Mouse (Mus musculus): Measurements from ENCODE around the gene Hic1.

The Hic1 gene

GRCm38 (mm10) chr11:75169405-75170080, at the start of gene Hic1:
Hic1 (minus strand) TSS chr11:75169519.
- no peak for DNase-seq (ENCODE audit: low read depth, low spot score)

DNA sequence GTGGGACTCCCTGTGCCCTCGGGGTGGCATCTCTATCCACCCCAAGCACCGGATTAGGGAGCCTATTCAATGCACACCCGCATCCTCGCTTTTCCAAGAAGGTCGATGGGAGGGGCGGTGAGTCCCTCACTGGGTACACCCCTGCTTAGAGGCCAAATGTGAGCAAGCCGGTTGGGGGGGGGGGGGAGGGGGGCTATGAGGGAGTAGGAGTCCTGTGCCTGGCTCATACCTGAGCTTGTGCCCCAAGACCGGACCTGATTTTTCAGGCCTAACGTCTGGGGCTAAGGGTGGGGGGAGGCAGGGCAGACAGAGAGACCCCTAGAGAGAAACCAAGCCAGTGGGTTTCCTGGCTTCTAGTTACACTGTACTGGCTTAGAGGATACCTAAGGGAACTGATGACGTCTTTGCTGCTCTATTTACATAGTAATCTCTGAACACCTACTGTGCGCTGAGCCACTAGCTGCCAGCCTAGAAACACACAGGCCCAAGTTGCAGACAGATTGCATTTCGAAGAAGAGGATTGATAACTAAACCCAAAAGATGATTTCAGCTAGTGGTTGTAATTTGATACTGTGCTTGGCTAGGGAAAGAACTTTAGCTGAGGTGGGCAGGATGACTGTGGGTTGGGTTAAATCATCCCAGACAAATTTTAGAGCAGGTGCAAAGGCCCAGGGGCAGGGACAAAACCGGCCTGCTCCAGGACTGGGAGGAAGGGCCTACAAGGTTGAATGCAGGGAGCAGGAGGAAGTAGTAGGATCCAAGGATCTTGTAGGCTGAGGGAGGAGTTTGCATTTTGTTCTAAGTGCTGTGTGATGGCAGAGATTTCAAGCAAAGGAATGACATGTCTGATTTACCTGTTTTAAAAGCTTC, 45.0 kb upstream of the Hic1 start:
- no peak for DNase-seq (ENCODE audit: low read depth, low spot score)

- DNase-seq (ENCODE audit: low read depth, low spot score): no peak
Observed at GRCm38 (mm10) chr11:75213372-75214080, 44.2 kb upstream of the Hic1 start.

- no peak for DNase-seq (ENCODE audit: low read depth, low spot score)
Observed at GRCm38 (mm10) chr11:75212876-75213275, 43.6 kb upstream of the Hic1 start.

DNA sequence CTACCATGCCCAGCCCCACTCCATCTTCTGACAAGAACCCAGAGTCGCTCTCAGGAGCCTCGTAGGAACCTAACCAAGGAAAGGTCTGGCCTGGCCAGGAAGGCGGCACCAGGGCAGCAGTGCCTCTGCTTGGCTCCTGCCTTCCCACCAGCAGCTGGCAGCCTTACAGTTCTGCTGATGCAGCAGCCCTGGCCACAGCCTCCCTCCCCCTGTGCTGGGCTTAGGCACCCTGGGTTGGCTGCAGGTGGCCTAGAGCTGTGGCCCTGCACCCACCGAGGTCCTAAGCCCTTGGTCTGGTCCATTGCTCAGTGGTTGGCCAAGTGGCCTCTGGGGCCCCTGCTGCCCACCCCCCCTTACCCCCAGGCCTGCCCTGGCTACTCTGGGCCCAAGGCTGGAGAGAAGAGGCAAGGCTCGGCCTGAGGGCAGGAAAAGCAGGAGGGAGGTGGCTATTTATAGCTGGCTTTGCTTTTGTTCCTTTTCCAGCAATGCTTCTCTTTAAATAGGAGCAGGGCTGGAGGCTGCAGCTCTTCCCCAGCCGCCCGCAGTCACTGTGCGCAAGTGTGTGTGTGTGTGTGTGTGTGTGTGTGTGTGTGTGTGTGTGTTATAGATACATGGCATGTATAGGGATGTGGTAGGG, 42.8 kb upstream of the Hic1 start:
- DNase-seq (ENCODE audit: low read depth, low spot score): no peak

- DNase-seq (ENCODE audit: low read depth, low spot score): no peak
Observed at GRCm38 (mm10) chr11:75210755-75211154, 41.4 kb upstream of the Hic1 start.

GRCm38 (mm10) chr11:75210093-75210492, 40.8 kb upstream of the Hic1 start:
- no peak for DNase-seq (ENCODE audit: low read depth, low spot score)

DNA sequence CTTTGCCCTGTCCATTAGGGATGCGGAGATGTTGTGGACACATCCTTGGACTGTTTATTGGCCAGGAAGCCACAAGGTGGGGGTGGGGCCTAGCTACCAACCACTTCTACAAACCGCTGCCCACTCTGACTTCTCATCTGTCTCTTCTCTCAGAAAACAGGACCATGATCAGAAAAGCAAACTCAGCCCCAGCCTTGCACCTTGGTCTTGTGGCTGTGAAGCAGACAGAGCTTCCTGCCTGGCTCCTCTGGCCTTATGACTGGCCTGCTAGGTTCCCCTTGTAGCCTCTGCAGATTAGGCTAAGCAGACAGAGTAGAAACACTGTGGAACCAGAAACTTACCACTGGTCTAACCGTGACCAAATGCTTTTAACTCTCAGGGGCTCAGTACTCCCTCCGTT, 40.0 kb upstream of the Hic1 start:
- no peak for DNase-seq (ENCODE audit: low read depth, low spot score)

DNA sequence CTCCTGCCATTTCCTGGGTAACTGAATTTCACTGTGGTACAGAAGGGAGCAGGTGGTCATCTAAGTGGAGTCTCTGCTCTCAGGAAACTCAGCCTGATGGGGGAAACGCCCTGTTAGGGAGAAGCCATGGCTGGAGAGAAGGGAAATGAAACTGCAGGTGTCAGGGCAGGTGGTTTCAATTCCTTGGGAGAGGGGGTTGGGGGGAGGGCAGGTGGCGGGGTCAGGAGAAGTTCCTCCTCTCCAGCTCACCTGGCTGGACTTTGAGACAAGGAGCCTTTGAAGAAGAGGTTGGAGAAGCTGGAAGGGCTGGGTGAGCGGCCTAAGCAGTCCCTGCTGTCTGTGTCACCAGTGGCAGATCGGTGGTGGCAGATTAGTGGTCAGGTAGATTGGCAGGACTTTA, 37.0 kb upstream of the Hic1 start:
- DNase-seq (ENCODE audit: low read depth, low spot score): no peak

GRCm38 (mm10) chr11:75204472-75204871, 35.2 kb upstream of the Hic1 start:
- DNase-seq (ENCODE audit: low read depth, low spot score): no peak

- no peak for DNase-seq (ENCODE audit: low read depth, low spot score)
Observed at GRCm38 (mm10) chr11:75203926-75204325, 34.6 kb upstream of the Hic1 start.

DNA sequence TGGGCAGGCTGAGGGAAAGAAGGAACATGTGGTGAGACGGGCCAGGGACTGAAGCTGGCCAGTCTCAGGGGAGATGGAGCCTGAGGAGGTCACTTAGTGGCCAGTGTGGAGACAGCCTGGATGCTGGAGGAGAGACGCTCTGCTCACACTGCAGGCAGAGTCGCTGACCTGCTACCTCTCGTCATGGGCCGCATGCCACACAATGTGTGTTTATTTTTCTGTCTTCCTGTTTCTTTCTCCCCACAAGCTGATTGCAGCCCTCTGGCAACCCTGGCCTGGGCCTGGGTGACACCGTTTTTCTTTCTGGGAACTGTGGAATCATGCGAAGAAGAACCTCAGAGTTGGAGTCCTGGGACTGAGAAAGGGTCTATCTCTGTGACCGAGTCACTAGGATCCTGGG, 32.4 kb upstream of the Hic1 start:
- DNase-seq (ENCODE audit: low read depth, low spot score): no peak

GRCm38 (mm10) chr11:75200935-75201334, 31.6 kb upstream of the Hic1 start:
- no peak for DNase-seq (ENCODE audit: low read depth, low spot score)

DNA sequence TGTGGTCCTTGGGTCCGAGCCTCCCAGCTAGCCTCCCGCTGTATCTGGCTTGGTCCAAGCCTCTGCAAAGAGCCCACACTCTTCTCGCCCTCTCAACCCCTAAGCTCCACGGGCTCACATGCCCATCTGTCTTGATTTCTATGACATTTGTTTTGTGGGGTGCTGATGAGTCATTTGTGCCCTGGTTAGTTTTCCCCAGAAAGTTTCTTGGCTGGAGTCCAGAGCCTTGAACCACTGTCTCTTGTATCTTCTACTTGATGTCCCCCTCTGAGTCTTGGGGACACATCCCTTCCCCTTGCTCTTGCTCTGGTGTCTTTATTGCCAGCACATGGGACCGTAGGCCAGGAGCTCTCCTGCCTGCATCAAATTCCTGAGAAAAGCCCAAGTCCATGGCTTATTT, 30.6 kb upstream of the Hic1 start:
- DNase-seq (ENCODE audit: low read depth, low spot score): no peak

GRCm38 (mm10) chr11:75198792-75199191, 29.5 kb upstream of the Hic1 start:
- DNase-seq (ENCODE audit: low read depth, low spot score): no peak

DNA sequence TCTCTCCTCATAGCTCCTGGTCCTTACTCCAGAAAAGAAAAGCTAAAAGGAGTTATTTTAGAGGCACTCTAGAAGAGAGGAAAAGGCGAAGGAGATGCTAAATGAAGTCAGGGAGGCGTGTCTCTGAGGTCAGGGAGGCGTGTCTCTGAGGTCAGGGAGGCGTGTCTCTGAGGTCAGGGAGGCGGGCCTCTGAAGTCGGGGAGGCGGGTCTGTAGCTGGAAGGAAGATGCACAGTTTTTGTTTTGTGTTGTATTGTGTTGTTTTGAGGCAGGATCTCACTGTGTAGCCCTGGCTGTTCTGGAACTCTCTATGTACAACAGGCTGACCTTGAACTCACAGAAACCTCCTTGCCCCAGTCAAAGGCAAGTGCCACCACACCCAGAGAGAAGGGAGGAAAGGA, 28.6 kb upstream of the Hic1 start:
- DNase-seq (ENCODE audit: low read depth, low spot score): no peak

DNA sequence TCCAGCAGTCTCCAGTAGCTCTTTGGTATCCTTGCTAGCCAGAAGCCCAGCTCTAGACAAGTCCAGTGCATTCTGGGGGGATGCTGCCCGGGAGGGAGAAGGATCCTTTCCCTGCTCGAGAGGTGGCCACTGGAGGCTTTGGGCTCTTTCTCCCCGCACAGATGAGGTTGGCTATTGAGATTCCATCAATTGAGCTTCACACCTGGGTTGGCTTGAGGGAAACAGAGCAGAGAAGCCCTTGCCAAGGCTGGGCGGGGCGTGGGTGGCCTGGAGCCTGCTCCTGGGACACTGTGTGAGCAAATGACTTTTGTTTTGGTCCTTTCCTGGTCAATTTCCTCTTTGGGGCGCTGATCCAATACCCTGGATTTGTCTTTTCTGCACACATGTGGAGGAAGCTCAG, 26.8 kb upstream of the Hic1 start:
- DNase-seq (ENCODE audit: low read depth, low spot score): no peak

GRCm38 (mm10) chr11:75194850-75195461, 25.6 kb upstream of the Hic1 start:
- DNase-seq (ENCODE audit: low read depth, low spot score): peak; percentile 67

DNA sequence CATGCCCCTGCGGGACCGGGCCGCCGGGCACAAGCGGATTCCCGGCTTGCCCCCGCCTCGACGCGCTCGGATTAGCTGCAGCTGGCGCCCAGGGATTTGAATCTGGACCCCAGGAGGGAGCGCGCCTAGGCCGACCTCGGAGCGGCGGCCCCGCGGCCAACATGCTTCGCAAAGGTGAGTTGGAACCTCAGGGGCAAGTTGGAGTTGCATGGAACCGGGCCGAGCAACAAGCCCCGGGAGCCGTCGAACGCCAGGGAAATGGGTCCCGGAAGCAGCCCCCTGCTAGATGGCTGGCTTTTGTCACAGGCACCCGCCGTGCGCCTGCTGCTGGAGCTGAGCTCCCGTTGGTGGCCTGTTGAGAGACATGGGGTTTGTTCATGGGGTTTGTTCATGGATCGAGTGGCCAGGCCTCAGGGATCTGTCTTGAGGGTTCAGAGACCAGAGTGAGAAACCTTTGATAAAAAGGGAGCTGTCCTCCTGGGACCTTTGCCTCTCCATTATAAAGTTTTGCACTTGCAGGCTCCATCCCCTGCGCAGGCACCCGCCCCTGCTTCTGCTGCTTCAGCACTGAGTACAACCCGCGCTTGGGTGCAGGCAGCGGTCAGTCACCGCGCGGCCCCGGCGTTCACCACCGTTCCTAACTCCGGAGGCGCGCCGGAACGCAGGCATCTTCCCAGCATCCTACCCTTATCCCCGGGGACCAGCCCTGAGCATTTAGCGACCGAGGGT, 25.0 kb upstream of the Hic1 start:
- DNase-seq (ENCODE audit: low read depth, low spot score): no peak

GRCm38 (mm10) chr11:75193256-75194071, 24.1 kb upstream of the Hic1 start, which contains the start of gene Rtn4rl1:
Rtn4rl1 (plus strand) TSS chr11:75193783.
- DNase-seq (ENCODE audit: low read depth, low spot score): no peak
